Mouse (Mus musculus) hematopoietic stem cell, adult 5-6 weeks (primary cell): ENCODE measurements around the gene Scyl2. TPM values are rescaled to one million over a fixed set of nuclear protein-coding genes. Genes with fewer than 3 reads are reported as not detected.
"Not testable (repeated sequence)": the region's sequence is repeated elsewhere in the genome, so short reads cannot be mapped to it uniquely, and the experiment has no call there.

Experiments used
- ATAC-seq, 2 experiments: fragments of 125-278 bp in 1 of 2; replicated peaks in 1 of 2; 2 replicates each; pipeline ENCODE4 v1.8.0; 2016 to 2017; ENCODE audit warnings: inconsistent platforms in 2 of 2, mild to moderate bottlenecking in 2 of 2, moderate number of reproducible peaks in 2 of 2, low read depth in 1 of 2, moderate TSS enrichment in 1 of 2; ENCODE audit not compliant: low FRiP score in 2 of 2, poor library complexity in 2 of 2, severe bottlenecking in 2 of 2, insufficient read depth in 1 of 2, low TSS enrichment in 1 of 2
- total RNA-seq: library from RNA; stranded (forward); fragments of 172-1452, 232-1000 nt; gene quantifications from 2 replicates; pipeline ENCODE4 v1.2.3, GENCODE M21; 2017

Gene Scyl2
- total RNA-seq, 1 experiment from 2014 or later = 36.1 TPM

DNA sequence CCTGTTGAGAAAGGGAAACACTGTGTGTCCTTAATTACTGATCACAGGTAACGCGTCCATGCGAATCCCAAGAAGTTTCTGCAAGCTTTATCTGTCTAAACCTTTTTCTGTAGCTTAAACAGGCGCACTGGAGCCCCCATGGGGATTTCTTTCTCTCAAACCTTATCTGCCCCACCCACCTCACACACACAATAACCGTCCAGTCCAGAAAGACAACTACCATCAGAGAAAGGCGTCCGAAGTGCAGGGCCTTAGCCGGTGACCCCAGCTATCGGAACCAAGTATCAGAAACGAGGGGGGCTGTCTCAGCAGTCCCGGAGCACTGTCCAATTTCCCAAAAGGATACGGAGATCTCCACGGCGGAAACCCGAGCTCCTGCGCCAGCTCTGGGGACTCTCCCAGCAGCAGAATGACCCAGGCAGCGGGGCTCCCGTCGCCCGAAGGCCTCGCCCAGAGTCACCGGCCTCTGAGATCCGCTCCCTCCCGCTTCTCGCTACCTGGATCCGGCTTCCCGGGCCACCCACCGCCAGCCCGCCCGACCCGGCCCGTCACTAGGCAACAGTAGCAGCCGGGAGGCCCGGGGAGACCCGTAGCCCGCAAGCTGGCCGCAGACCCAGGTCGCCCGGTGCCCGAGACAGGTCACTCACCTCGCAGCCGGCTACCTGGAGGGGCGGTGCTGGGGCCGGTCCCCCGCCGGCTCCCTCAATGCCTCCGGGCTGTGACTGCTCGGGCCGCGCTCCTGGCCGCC, 520 bp downstream of the Scyl2 start:
- peak in 1 of 2 experiments; percentile 9; a peak in 3 of 4 replicates for ATAC-seq

GRCm38 (mm10) chr10:89682961-89683360, 3.1 kb downstream of the Scyl2 start:
- ATAC-seq = no peak

- no peak for ATAC-seq
These were observed 3.9 kb downstream of the Scyl2 start for GRCm38 (mm10) chr10:89682157-89682556.

DNA sequence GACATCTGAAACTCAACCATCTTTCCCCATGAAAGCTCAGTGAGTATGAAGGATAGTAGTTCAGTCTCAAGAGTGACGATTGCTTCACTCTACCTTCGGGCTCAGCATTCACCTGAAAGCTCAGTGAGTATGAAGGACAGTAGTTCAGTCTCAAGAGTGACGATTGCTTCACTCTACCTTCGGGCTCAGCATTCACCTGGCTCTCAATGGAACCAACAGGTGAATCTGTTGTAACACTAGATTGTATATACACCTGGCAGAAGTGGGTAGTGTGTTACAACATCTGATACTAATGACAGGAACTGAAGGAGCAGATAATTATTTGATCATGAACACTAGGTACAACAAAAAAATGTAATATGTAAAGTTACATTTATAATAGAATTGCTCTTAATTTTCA, 4.4 kb downstream of the Scyl2 start:
- no peak for ATAC-seq

DNA sequence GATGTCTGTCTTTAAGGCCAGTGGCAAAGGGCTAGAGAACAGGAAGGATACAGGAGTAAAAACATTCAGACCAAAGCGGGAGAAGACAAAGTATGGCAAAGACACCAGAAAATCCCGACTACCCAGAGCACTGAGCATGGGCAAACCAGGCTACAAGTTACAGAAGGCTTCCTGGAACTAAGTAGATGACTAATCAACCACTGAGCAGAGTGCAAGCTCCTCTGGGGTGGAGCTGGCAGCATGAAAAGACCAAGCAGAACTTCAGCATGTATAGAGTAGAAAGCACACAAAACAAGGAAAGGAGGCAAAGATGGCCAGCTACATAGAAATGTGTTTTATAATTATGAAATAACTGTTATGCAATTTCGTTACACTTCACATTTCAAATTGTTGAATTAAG, 5.6 kb downstream of the Scyl2 start:
- no peak for ATAC-seq

DNA sequence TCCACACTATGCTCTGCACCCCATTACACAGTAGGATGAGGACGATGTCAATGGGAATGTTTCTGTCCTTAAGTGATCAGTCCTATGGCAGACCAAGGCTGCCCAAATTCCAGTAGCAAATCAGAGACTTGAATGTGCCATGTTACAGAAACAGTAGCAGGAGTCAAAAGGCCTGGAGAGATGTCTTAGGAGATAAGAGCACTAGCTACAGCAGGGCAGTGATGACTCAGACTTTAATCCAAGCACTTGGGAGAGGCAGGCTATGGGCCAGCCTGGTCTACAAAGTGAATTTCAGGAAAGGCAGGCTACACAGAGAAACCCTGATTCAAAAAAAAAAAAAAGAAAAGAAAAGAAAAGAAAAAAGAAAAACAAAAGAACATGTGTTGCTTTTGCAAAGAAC, 6.6 kb downstream of the Scyl2 start:
- no peak for ATAC-seq

- no peak for ATAC-seq
These were observed 8.0 kb downstream of the Scyl2 start for GRCm38 (mm10) chr10:89678054-89678453.

DNA sequence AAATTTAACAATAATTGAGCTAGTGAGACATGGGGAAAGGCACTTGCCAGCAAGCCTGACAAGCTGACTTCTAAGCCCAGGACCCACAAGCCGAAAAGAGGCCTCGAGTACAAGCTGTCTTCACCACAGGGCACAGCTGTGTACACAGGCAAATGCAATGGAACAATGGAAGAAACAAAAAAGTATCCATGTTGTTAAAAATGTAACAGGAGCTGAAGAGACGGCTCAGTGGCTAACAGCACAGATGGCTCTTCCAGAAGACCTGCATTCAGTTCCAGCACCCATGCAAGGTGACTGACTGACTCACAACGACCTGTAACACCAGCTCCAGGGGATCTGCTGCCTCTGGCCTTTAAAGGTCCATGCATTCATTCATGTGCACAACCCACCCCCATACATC, 9.5 kb downstream of the Scyl2 start:
- no peak for ATAC-seq

DNA sequence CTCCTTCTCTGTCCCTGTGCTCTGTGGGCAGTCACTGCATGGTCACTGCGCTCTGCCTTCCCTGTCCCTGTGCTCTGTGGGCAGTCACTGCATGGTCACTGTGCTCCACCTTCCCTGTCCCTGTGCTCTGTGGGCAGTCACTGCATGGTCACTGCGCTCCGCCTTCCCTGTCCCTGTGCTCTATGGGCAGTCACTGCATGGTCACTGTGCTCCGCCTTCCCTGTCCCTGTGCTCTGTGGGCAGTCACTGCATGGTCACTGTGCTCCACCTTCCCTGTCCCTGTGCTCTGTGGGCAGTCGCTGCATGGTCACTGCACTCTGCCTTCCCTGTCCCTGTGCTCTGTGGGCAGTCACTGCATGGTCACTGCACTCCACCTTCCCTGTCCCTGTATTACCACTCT, 15.7 kb downstream of the Scyl2 start:
- not testable (repeated sequence) for ATAC-seq

- ATAC-seq = no peak
These were observed 18.5 kb downstream of the Scyl2 start for GRCm38 (mm10) chr10:89667571-89667970.

DNA sequence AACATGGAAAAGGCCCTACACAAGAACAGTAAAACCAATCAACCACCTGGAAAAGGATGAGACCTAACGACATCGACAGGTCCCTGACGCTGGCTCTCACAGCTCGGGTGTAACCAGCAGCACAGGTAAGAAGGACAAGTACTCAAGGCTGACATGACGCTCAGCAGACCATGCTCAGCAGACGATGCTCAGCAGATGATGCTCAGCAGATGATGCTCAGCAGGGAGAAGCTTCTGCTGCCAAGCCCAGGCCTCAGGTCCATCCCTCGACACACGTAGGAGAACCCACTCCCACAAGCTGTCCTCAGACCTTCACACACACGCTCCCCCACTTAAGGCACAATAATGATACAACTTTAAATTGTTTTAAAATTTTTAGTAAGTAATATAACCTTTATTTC, 20.4 kb downstream of the Scyl2 start:
- no peak for ATAC-seq

DNA sequence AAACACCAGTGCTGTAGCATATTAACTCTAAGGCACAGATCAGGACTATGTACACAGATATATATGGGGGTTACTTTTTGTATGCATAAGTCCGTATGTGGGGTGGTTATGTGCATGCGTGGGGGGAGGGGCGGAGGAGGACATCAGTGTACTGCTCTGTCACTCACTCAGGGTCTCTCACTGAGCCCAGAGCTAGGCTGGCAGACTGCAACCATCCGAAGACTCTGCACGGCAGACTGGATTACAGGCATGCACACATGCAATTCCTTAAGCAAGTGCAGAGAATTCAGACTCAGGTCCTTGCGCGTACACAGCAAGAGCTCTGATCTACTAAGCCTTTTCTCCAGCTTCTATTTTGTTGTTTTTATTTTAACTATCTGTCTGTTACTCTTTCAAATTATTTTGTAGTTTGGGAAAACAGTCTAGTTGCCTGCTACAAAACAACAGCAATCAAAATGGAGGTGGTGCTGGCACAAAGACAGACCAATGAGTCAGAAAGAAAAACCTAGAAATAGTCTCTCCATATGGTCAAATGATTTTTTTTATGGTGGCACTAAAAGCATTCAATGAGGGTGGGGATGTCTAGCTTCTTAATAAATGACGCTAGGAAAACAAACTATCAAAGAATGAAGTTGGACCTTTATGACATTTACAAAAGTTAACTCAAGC, 21.0 kb downstream of the Scyl2 start:
- ATAC-seq = no peak

DNA sequence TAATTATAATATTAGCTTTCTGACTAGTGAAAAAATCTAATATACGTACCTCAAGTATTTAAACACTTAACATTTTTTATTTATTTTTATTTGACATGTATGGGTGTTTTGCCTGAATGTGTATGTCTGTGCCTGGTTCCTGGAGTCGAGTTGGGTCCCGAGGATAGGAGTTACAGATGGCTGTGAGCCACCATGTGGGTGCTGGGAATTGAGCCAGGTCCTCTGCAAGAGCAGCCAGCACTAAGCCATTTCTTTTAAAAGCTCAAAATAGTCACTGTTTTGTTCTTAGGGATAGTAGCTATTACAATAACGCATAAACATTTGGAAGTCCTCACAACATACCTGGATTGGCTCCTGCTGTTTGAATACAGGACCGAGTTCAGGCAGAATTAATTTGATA, 29.7 kb downstream of the Scyl2 start:
- ATAC-seq = no peak

GRCm38 (mm10) chr10:89652912-89653311, 33.2 kb downstream of the Scyl2 start:
- ATAC-seq = no peak

DNA sequence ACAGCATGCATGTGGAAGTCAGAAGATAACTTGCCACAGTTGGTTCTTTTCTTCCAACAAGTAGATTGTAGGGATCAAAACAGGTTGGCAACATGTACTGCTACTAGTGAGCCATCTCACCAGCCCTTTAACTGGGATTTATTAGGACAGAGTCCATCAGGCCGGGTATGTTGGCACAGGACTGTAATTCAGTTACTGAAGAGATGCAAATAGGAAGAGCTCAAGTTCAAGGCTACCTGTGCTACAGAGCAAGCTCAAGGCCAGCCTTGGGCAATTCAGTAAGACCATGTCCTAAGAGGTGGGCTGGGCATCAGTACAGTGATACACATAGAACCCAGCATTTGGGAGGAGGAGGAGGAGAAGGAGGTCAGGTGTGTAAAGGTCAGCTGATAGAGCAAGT, 34.4 kb downstream of the Scyl2 start:
- no peak for ATAC-seq

DNA sequence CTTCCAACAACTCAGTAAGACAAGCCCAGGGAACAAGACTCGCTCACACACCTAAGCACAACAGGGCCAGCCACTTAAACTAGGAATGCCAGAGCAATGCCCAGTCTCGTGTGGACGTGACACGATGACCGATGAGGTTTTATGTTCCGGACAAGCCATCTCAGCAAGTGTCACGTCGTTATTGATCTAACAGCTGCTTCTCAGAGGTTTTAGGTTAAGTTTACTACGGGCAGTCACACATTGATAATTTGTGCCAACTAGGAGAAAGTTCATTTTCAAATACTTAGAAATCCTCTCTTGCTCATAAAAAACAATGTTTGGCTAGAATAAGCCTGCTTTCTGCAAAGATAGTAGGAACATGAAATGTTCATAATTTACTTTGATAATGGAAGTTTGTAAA, 39.2 kb downstream of the Scyl2 start:
- ATAC-seq = no peak

DNA sequence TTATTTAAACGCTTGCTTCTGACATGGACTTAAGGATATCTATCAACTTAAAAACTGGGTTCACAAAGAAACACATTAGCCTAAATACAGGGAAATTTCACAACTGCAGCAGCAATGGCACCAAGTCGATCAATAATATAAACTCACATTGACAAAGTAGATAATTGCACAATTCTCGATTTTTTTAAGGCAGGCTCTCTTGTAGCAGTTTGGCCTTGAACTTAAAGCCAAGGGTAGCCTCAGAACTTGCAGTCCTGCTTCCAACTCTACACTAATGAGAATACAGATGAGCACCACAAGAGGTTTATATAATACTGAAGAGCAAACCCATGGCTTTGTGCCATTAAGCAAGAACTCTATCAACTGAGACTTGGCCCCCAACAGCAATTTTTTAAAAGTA, 49.1 kb downstream of the Scyl2 start:
- ATAC-seq = no peak

DNA sequence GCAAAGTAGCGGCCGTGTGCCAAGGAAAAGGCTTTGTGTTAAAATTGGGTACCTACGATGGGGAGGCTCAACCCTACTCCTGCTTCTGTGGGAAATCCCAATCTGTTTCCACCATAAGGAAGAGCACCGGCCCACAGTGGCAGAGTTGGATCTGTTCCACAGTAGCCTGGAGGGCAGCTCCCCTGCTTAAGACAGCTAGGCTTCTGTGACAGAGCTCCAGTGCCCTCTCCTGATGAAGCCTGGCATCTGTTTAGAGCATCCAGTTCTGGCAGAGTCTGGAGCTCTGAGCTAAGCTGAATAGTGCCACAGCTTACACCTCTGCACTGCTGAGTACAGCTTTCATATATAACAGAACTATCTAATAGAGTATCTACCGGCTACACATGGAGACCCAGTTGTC, 51.1 kb downstream of the Scyl2 start:
- peak; percentile 60 to 73; a peak in 3 of 4 replicates for ATAC-seq
